Mouse (Mus musculus) macrophage (primary cell): Measurements from ENCODE around the gene Mrps18b. TPM values are rescaled to one million over a fixed set of nuclear protein-coding genes. Genes with fewer than 3 reads are reported as not detected.

Experiments
- H3K27ac ChIP-seq: fragments of 350-480 bp; formaldehyde crosslinking; 2 replicates; pipeline ENCODE4 v1.9.0; 2021
- H3K36me3 ChIP-seq: fragments of 350-480 bp; formaldehyde crosslinking; 2 replicates; pipeline ENCODE4 v1.9.0; 2021; ENCODE audit errors: inconsistent target
- H3K4me3 ChIP-seq: fragments of 350-480 bp; formaldehyde crosslinking; 2 replicates; pipeline ENCODE4 v1.9.0; 2021; ENCODE audit errors: inconsistent target
- H3K79me2 ChIP-seq: fragments of 350-480 bp; formaldehyde crosslinking; 2 replicates; pipeline ENCODE4 v1.9.0; 2021; ENCODE audit errors: inconsistent target
- WGBS: methylation state at CpG from one replicate; pipeline ENCODE4 v1.1.7; 2026; ENCODE audit warnings: inconsistent platforms; ENCODE audit not compliant: missing documents; 5-methylcytosine and 5-hydroxymethylcytosine counted together
- polyA plus RNA-seq: library from polyadenylated mRNA; stranded (reverse); fragments of 250-400 nt; gene quantifications from 3 replicates; pipeline ENCODE4 v1.2.4, GENCODE M21; 2018; ENCODE audit warnings: inconsistent platforms

Gene Mrps18b
- polyA plus RNA-seq, 1 experiment from 2014 or later: 49.9 TPM

DNA sequence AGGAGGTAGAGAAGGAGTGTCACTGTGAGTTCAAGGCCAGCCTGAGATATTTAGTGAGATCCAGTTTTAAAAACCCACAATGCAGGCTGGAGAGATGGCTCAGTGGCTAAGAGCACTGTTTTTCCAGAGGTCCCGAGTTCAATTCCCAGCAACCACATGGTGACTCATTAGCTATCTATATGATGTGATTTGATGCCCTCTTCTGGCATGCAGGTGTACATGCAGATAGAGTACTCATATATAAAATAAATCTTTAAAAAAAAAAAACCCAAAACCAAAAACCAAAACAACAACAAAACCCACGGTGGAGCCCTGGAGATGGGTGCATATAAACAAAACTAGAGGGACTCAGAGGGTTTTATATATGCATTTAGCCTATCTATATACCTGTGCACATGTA is 8.6 kb downstream of the Mrps18b start:
- Histone ChIP-seq H3K36me3 (peaks cover 14% of the 10 kb centered on the region; the same call in 1 of the 2 replicates), H3K79me2 (peaks cover 17% of the 10 kb centered on the region), H3K27ac (no peak overlapping the region), H3K4me3 (no peak overlapping the region)
- 54% methylated on average over 2 of the region's 2 CpGs for WGBS

GRCm38 (mm10) chr17:35905587-35905986 is 10.6 kb downstream of the Mrps18b start:
- peaks cover 9% of the 10 kb centered on the region; the same call in 1 of the 2 replicates for H3K36me3 ChIP-seq
- WGBS: 100% methylated on average over 1 of the region's 1 CpGs
- no peak overlapping the region for H3K27ac ChIP-seq
- H3K79me2 ChIP-seq: no peaks in the 10 kb centered on the region; the same call in 1 of the 2 replicates
- no peak overlapping the region for H3K4me3 ChIP-seq

DNA sequence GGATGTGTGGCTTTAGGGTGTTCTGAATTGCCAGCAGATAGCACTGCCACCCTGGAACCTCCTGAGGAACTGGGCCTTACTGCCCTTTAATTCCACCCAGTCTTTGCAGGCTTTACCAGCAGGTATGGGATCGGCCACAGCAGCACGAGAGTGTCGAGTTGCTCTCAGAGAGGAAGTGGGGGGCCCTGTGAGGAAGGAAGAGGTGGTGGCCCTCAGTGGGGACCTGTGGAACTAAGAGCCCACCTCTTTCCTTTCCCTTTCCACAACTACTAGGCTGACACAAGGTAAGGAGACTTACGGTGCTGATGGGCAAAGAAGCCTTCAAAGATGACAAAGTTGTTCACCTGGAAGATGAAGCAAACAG is 12.2 kb downstream of the Mrps18b start:
- Histone ChIP-seq H3K27ac (no peak overlapping the region), H3K79me2 (no peaks in the 10 kb centered on the region), H3K36me3 (peaks cover 9% of the 10 kb centered on the region; the same call in 1 of the 2 replicates), H3K4me3 (no peak overlapping the region)
- 33% methylated on average over 4 of the region's 4 CpGs for WGBS

DNA sequence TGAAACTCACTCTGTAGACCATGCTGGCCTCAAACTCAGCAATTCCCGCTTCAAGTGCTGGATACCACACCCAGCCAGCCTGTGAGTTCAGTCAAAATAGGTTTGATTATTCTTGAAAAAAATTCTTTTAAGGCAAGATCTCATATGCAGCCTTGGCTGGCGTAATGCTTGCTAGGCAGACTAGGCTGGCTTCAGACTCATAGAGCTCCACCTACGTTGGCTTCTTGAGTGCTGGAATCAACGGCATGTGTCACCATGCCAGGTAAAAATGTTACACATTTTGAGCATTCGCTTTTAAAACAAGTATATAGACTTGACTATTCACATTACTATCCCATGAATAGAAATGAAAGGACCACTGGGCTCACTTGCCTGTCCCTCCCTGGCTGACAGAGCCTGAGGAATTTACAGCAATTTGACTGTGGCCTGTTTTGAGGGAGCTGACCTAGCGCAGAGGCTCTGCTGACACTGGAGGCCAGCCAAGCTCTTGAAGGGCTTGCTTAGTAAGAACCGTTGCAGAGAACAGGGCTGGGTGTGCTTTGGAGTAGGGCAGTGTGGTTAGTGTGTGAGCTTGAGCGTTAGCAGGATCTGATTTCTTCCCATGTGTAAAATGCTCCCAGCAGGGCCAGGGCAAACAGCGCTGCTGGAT is 12.7 kb downstream of the Mrps18b start:
- H3K27ac ChIP-seq: no peak overlapping the region
- no peaks in the 10 kb centered on the region for H3K79me2 ChIP-seq
- 67% methylated on average over 9 of the region's 9 CpGs for WGBS
- no peak overlapping the region for H3K4me3 ChIP-seq
- peaks cover 9% of the 10 kb centered on the region; the same call in 1 of the 2 replicates for H3K36me3 ChIP-seq

DNA sequence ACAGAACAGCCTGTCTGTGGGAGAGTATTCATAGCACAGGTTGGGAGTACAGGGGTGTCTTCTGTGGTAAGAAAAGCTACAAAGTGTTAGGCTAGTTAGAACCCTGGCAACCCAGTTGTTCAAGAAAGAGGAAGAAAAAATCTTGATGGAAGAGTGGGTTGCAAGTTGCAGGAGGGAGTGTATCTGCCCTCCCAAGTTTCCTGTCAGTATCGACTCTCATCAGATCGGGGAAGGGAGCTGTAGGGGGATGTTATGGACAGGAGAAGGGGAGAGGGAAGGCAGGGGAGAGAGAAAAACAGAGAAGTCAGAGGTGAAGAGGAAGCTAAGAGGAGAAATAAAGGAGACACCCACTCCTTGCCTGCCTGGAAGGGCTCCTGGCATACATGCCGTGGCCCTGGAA is 15.6 kb downstream of the Mrps18b start:
- no peak overlapping the region for H3K4me3 ChIP-seq
- WGBS: 8% methylated on average over 3 of the region's 3 CpGs
- H3K36me3 ChIP-seq: peaks cover 9% of the 10 kb centered on the region; the same call in 1 of the 2 replicates

GRCm38 (mm10) chr17:35897644-35898573 is 18.3 kb downstream of the Mrps18b start:
- H3K79me2 ChIP-seq: no peaks in the 10 kb centered on the region
- peak overlapping the region; percentile 20 for H3K4me3 ChIP-seq
- peaks cover 7% of the 10 kb centered on the region for H3K36me3 ChIP-seq
- WGBS: 39% methylated on average over 23 of the region's 23 CpGs
- 0 out of 2 replicates have a peak overlapping the region, but pooled peaks have one; percentile 17 for H3K27ac ChIP-seq

More for the DNA sequence above, 15.6 kb downstream of the Mrps18b start:
- no peak overlapping the region for H3K27ac ChIP-seq
- H3K79me2 ChIP-seq: no peaks in the 10 kb centered on the region

- Histone ChIP-seq H3K27ac (0 out of 2 replicates have a peak within 1 kb of the TSS, but pooled peaks have one; percentile 17), H3K4me3 (peak within 1 kb of the TSS; percentile 29), H3K36me3 (peaks cover 14% of the 10 kb centered on the region), H3K79me2 (no peaks in the 10 kb centered on the region)
- 1% methylated on average over 62 of the region's 86 CpGs for WGBS
Measured at GRCm38 (mm10) chr17:35896781-35897643, 19.2 kb downstream of the Mrps18b start, which contains the start of gene 2310061I04Rik. 2310061I04Rik (minus strand) TSS chr17:35897431.

GRCm38 (mm10) chr17:35887725-35888124 is 28.5 kb downstream of the Mrps18b start:
- Histone ChIP-seq H3K36me3 (peaks cover 90% of the 10 kb centered on the region), H3K27ac (no peak overlapping the region)
- 86% methylated on average over 11 of the region's 17 CpGs for WGBS

GRCm38 (mm10) chr17:35883777-35884176 is 32.4 kb downstream of the Mrps18b start:
- Histone ChIP-seq H3K36me3 (peaks cover 62% of the 10 kb centered on the region), H3K27ac (no peak overlapping the region), H3K4me3 (no peak overlapping the region), H3K79me2 (peaks cover 19% of the 10 kb centered on the region)
- 94% methylated on average over 14 of the region's 14 CpGs for WGBS

More at GRCm38 (mm10) chr17:35887725-35888124, 28.5 kb downstream of the Mrps18b start:
- Histone ChIP-seq H3K79me2 (no peaks in the 10 kb centered on the region), H3K4me3 (no peak overlapping the region)

- WGBS: 90% methylated on average over 17 of the region's 17 CpGs
- Histone ChIP-seq H3K27ac (no peak overlapping the region), H3K79me2 (peaks cover 19% of the 10 kb centered on the region), H3K4me3 (no peak overlapping the region), H3K36me3 (peaks cover 54% of the 10 kb centered on the region)
Measured at GRCm38 (mm10) chr17:35882924-35883323, 33.3 kb downstream of the Mrps18b start.

GRCm38 (mm10) chr17:35879245-35880057 is 36.7 kb downstream of the Mrps18b start, which contains the start of gene Dhx16:
Dhx16 (plus strand) TSS chr17:35879819.
- Histone ChIP-seq H3K79me2 (peaks cover 35% of the 10 kb centered on the region), H3K27ac (no peak within 1 kb of the TSS), H3K4me3 (peak within 1 kb of the TSS; percentile 59), H3K36me3 (peaks cover 41% of the 10 kb centered on the region)
- WGBS: 7% methylated on average over 66 of the region's 66 CpGs

DNA sequence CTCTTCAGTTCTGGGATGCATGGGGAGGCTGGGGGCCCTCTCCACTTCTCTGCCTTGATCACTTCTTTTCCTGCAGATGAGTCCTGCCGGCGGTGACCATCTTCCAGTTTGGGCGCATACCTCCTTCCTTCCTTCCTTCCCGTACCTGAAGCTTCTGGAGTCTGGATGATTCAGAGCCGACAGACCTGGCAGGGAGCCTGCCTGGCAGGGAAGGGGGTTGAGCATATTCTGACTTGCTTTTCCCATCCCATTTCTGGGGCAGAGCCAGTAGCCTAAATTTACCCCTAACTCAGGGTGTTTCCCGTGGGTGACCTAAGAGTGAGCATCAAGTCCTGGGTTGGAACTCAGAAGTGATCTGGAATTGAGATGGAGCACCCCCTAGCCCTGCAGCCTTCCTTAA is 41.5 kb downstream of the Mrps18b start:
- peaks cover 32% of the 10 kb centered on the region for H3K36me3 ChIP-seq
- no peak overlapping the region for H3K27ac ChIP-seq
- no peak overlapping the region for H3K4me3 ChIP-seq
- WGBS: 88% methylated on average over 6 of the region's 6 CpGs
- peaks cover 61% of the 10 kb centered on the region for H3K79me2 ChIP-seq

DNA sequence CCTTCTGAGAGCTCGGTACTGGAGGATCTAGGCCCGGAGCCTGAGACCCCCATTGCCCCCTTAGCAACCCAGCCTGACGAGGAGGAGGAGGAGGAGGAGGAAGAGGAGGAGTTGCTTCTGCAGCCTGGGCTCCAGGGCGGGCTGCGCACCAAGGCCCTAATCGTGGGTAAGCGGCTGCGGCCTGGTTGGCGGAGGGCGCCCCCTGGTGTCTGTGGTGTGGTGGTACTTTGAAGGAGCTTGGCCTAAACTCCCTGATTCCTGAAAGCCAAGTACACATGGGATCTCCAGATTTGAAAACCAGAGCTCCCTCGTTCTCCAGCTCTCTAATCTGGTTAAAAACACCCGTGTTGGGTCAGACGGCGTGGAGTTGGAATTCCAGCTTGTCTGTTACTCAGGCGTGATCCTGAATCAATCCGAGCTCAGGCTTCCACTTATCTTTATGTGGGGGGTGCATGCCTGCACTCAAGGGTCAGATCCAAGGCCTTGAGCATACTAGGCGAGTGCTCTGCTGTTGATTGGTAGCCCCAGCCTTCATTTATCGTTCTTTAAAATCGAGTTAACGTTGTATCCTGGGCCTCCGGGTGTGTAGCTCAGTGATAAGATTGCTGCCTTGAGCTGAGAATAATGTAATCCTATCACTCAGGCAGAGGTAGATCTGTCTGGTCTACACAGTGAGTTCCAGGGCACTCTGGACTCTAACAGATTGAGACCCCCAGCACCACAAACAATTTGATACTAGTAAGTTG is 42.2 kb downstream of the Mrps18b start:
- Histone ChIP-seq H3K4me3 (no peak overlapping the region), H3K27ac (no peak overlapping the region), H3K79me2 (peaks cover 69% of the 10 kb centered on the region), H3K36me3 (peaks cover 32% of the 10 kb centered on the region)
- 60% methylated on average over 13 of the region's 21 CpGs for WGBS
